Mouse (Mus musculus) gastrocnemius, postnatal 36 days (tissue): ENCODE results near the gene Tpk1. TPM values are rescaled to one million over a fixed set of nuclear protein-coding genes. Genes with fewer than 3 reads are reported as not detected.
"Not testable (repeated sequence)": the region's sequence is repeated elsewhere in the genome, so short reads cannot be mapped to it uniquely, and the experiment has no call there.

Source experiments
- DNase-seq, 2 experiments: peaks; one replicate each; pipeline ENCODE4 v3.0.0; 2022
- intact Hi-C: fragments of 180-260 bp; cut with DNase I; formaldehyde crosslinking; loops from one replicate; pipeline ENCODE4 v1.15.1; 2025
- total RNA-seq, 2 experiments: library from RNA; stranded (reverse); gene quantifications; 2 replicates each; pipeline ENCODE4 v1.2.3; 2021

Gene Tpk1
- total RNA-seq, 2 experiments from 2014 or later = 1.8 to 2.0 TPM

DNA sequence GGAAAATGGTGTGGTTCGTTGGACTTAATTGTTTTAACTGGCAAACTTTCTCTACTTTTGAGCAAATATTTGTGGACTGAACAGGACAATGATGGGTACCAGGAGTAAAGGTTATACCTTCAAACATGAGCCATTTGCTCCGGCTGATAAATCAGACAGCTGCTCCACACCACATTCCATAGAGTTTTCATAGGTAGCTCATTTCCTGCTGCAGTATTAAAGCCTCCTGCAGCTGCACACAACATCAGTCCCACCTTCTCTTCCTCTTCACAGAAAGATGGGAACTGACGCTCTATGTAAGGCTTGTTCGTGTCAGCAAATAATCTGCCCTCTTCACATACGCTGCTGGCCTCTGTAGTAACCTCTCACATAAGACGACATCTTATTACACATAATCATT, 22.4 kb downstream of the Tpk1 start:
- no peak for DNase-seq
- intact Hi-C loops = no loop called here

DNA sequence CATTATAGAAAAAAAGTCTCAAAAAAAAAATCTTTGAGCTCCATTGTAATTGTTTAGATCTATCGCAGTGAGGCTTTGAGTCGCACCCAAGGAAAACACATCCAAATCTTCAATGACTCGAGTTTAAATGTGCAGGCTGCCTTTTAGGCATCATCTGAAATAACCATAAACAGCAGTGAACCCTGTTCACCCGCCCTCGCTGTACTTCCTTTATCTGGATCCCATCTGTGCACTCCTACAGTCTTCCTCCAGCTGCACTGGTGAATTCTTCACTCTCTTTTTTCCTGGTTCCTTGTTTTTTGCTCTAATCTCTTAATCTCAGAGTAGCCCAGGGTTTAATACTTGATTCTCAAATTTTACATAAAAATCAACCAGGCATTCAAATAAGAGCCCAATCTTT, 23.7 kb downstream of the Tpk1 start:
- DNase-seq = no peak
- intact Hi-C loops = no loop called here

DNA sequence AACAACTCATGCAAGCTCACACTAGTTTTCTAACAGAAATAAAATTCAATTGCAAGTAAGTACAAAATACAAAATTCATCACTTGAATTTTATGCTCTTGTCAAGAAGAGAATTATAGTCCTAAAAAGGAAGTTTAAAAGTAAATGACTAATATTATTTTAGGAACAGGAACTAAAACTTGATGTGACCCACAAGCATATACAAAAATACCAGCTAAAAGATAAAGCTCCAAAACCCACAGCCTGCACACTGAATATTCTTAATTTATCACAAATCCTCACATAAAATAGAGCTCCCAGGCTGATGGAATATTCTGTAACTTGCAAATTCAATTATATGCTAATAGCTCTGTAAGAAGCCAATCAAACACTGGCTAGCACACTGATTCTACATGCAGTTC, 25.5 kb downstream of the Tpk1 start:
- intact Hi-C loops = no loop called here

DNA sequence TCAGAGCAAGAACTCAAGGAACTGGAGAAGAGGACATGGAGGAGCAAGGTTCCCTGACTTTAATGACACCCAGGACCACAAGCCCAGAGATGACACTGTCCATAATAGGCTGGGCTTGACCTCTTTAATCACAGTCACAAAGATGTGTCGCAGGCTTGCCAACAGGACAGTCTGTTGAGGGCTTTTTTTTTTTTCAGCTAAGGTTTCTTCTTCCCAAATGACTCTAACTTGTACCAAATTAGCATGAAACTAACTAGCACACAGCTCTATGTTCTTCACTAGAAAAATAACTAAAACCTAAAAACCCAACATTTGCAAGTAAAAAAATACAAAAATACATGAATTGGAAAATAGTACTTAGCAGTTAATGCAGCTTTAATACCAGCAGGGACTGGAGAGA, 27.2 kb downstream of the Tpk1 start:
- intact Hi-C loops = no loop called here
- no peak for DNase-seq

More for the DNA sequence above, 25.5 kb downstream of the Tpk1 start:
- DNase-seq = no peak

DNA sequence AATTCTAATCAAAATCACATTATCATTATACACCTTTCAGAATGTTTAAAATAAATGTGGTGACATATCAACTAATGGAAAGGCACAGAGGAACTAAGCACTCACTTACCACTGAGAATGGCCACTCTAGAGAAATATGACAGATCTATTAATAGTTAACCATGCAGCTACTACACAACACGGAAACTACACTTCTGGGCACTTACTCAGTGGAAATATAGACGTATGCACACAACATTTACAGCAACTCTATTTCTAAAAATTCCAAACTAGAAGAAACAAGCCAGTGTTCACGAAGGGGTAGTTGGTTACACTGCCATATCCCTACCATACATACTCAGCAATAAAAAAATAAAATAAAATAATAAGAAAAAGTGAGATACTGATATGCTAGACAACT, 28.0 kb downstream of the Tpk1 start:
- intact Hi-C loops = no loop called here
- no peak for DNase-seq

DNA sequence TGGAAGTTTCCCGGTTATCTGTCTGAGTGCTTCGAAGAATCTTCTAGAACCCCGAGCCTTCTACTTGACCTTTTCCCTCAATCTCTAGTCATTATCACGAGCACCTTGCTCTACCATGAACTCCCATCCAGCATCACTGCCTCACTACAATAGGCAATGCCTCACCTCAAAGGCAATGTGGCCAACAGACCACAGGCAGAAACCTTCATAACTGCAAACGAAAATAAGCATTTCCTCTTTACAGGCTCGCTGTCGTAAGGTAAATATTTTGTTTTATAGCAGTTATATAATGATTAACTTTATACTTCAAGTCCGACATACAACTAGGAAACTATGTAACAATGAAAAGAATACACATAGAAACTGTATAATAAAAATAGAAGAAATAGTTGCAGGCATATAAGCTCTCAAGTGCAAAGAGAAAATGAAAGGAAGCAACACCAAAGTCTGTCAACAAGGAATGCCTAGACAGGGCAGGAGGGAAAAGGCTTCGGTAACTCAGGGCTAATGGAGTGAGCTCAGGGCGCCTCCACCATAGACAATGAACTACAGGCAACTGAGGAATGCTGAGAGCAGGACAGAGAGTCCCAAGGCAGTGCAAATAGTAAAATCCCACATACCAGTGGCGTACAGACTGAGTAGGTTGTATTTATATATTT, 29.0 kb downstream of the Tpk1 start:
- DNase-seq = no peak
- intact Hi-C loops = no loop called here

DNA sequence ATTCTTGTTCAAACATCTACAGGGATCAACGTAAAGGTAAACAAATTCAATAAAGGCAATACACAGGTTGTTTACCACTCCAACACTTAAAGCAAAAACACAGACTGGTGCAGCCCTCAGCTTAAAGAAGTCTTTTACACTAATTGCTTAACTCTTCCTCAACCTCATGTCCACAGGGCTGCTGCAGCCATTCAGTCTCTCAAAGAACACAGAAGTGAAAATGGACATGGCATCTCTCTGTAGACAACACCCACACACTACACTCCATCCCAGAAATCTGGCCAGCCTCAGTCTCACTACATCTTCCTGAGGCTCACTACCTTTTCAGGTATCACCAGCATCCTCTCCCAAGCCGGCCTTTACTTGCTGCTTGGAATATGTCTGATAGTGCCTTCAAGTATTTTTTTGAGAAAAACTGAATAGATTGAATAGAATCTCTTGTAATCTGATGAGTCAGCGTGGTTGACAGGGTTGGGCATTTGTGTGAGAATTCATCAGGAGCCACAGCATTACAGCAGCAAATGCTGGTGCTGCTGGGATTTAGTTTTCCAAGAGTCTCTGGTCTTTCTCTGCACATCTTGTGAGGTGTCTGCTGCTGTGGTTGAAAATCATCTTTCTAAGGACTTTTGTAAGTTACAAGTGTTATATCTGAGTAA, 32.6 kb downstream of the Tpk1 start:
- DNase-seq = no peak
- intact Hi-C loops = no loop called here

DNA sequence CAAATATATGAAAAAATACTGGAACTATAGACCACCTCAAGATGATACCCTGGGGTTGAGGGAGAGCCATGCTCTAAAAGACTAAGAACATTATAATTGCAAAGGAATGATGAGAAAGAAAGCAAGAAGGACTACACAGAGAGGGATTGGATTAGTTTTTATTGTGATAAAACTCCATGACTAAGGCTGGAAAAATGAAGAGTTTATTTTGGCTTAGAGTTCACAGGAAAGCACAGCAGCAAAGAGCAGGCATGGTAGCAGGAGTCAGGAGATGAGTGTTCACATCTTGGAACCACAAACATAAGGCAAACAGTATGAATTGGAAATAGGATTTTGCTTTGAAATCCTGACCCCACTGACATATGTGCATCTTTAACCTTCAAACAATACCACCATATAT, 33.2 kb downstream of the Tpk1 start:
- DNase-seq = no peak
- intact Hi-C loops = no loop called here

DNA sequence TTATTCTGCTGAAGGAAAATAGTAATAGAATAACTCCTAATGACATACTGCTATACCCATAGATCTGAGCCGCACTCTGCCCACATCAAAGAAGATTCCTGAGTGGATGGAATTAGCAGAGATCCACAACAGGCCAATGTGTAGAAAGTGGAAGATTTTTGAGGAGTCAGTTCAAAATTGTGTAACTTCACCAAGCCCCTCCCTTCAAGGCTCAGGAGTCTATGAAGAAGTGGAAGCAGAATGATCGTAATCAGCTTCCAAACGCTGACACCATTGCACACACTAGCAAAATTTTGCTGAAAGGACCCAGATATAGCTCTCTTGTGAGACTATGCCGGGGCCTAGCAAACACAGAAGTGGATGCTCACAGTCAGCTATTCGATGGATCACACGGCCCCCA, 42.6 kb downstream of the Tpk1 start:
- DNase-seq, intact Hi-C loops: not testable (repeated sequence)

DNA sequence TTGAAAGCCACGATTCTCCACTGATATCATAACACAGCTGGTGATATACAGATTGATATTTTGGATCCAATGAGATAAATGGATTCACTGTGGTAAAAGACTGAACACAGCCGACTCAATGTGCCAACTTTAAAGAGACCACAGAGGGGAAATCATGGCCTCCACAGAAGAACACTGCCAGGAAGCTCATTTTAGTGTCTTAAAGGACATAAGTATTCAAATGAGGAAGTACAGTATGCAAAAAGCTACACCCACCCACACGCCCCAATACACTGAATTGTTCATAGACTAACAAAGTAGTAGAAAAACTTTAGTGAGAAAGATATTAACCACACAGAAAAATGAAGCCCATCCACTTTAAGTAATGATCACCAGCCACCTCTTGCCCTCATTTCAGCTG, 46.8 kb downstream of the Tpk1 start:
- intact Hi-C loops = no loop called here
- DNase-seq = no peak

DNA sequence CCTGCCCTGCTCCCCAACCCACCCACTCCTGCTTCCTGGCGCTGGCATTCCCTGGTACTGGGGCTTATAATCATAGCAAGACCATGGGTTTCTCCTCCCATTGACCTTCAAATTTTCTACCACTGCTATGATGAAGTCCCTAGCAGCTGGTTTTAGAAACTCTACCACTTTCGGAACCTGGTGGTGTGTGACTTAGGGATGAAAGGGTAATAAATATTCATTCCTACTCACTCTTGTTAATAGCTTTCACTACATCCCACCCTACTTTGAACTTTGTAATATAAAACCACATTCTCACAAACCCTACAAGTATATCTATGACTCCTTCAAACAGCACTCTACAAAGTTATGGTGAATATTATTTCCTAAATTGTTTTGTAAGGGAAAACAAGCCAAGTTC, 54.3 kb downstream of the Tpk1 start:
- DNase-seq = no peak
- intact Hi-C loops = no loop called here

DNA sequence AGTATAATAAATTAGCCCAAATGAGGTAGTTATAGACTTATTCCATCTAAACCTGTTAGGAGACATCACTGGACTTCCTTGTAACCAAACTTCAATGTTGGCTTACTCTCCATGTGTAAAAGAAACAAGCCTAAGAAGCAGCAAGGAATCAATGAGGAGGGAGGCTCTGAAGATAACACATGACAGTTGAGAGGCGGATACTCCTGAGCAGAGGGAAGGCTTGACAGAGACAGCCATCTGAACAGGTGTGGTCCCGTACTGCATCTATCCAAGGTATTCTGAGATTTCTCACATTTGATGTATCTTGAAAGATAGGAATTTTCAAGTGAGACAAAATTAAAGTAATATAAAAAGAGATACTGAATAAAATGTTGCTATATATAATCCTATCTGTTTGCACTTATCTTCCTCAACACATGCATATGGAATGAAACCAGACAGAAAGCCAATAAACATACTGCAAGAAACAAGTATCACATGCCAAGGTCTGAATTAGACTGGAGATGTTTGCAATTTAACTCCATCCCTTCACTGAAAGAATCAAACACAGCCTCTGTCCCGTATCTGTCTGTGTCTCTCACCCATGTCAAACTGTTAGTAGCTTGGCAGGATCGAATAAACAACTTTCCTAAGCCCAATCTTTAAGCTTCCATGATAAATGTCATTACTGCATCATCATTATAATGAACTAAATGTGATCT, 75.1 kb downstream of the Tpk1 start:
- intact Hi-C loops = no loop called here
- DNase-seq = no peak

DNA sequence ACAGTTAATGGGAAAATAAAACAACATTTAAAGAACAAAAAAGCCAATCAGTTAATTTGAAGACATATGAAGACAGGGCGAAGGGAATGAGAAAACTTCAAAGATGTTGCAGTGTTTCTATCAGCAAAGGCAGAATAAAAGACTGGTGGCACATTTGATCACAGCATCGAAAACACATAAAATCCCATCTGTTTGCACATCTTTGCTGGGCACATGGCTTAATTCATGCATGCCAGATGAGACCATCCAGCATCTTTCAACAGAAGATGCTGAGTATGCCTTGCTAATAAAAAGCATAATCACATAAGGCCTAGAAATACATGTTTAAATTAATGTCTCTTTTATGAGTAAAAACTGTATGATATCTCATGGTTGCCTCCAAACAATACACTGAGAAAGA, 80.8 kb downstream of the Tpk1 start:
- intact Hi-C loops = no loop called here
- DNase-seq = no peak

DNA sequence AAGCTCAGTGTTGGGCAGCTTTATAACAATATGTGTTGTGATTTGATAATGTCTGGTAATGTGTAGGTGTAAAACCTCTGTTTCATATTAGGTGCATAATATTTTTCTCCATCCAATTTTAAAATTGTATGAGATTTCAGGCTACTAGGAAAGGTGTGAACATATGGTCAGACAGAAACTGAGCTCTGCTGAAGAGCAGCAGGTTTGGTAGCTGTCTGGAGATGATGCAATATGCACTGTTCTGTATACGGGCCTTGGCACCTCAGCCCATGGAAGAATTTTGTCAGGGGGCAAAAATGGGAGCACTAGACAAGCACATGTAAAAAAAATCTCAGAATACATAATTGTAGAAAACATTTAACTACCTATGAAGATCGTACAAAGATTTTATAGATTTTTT, 84.3 kb downstream of the Tpk1 start:
- no peak for DNase-seq
- intact Hi-C loops = no loop called here

DNA sequence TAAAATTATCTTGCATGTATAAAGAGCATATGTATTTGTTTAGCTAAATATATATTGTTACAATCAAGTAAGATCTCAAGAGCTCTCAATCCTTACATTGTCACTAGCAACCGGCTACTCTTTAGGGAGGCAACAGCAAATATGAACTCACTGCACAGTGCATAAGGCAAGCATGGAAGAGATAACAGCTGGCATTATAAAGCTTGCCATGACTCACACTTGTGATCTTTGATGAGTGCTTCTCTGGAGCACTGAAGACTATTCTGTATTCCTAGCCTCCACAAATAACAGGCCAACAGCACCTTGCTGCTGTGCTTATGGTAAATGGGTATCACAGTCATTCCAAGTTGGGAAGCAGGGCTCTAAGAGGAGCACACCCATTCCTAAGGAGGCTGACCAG, 98.2 kb downstream of the Tpk1 start:
- intact Hi-C loops = no loop called here
- no peak for DNase-seq

DNA sequence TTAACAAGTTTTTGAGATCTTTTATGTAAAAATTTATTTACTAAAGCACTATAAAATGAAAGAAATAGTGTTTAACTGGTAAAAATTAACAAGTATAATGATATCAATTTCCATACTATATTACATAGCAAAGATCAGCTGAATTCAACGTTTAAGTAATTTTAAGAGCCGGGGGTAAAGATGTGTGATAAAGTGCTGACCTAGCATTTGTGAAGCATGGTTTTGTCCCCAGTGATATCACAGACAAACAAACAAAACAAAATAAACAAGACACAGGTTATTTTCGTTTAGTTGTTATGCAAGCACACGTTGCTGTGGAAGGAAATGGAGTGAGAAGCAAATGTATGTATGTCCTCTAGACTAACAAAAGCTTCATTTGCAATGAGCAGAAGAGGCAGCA, 103.6 kb downstream of the Tpk1 start:
- no peak for DNase-seq
- intact Hi-C loops = no loop called here

DNA sequence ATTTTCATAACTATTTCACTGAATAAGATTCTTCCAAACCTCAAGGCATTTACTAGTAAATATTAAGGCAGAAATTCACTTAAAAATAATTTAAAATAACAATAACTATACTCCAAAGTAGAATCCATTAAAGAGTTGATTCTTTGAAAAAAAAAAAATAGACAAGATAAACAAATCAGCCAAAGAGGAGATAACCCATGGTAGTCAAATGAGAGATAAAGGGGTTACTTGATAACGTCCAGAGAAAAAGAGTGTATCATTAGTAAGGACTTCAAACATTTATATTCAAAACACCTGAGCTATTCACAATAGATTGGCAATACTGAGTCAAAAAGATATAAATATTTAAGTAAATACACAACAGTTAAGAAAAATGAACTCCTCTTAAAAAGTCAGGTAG, 114.7 kb downstream of the Tpk1 start:
- DNase-seq = no peak
- intact Hi-C loops = no loop called here

DNA sequence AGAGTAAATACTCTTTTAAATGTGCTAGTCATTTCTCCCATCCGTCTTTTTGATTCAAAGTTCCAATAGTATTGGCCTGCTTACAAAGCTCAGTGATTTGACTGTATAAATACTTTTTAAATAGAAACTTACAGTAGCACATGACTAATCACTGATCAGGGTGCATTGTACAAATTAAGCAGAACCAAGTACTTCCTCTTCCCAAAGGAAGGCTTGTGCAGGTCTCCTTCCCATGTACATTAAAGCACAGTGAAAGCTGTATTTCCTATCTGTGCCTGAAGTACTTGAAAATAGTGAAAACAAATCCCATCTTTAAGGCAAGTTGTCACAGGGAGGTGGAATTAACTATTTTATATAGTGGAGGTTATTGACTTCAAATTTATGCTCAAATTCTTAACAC, 119.5 kb downstream of the Tpk1 start:
- DNase-seq = no peak
- intact Hi-C loops = no loop called here

DNA sequence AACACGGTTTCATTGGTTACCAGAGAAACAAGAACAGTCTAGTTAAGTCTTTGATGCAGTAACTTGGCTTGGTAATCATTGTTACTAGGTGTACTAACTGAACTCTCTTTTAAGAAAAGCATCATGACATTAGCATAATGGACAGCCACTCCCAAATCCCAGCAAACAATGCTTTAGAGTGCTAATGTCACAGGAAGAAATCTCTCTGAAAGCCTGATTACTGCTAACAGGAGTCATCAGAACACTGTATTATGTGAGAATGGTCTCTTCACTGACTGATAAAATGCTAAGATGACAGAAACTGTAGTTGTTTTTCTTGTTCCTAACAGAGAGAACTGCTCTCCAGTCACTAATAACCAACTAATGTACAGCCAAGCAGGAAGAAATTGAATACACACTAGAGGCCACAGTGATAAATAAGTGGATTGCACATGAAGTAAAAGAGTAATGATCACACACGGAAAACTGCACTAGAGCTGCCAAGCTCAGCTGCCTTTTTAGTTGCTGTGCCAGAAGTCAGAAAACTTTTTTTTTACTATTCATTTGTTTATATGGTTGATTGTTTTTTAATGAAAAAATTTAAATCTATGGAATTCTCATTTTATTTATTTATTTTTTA, 128.7 kb downstream of the Tpk1 start:
- DNase-seq = no peak
- intact Hi-C loops = no loop called here

DNA sequence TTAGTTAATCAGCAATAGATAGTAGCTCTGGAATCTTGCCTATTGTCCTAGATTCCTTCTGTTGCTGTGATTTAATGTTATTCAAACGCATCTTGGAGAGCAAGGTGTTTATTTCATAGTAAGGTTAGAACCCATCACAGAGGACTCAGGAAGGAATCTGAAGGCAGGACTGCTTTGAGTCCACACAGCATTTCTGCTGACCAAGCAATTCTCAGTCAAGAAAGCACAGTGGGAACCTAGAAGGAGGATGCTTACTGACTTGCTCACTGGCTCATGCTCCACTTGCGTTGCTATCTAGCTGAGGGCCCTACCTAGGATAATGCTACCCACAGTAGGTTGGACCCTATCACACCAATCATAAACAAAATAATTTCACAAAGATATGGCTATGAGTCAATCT, 130.6 kb downstream of the Tpk1 start:
- intact Hi-C loops = no loop called here
- DNase-seq = no peak

DNA sequence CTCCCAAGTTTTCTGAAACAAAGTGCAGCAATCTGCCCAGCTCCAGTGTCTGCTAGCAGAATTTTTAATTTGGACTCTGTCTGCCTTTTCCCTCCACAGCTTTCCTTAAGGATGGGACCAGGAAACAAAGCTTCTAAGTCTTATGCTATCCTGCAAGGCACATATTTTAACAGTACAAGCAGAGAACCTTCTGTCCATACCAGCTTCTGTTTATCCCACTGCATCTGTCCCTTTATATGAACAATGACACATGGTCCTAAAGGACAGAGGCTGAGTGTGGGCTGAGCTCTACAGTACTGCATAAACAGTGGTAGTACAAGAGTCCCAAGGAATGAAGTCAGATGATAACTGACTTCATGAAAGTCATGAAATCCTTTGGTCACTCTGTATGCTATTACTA, 132.8 kb downstream of the Tpk1 start:
- intact Hi-C loops = no loop called here

DNA sequence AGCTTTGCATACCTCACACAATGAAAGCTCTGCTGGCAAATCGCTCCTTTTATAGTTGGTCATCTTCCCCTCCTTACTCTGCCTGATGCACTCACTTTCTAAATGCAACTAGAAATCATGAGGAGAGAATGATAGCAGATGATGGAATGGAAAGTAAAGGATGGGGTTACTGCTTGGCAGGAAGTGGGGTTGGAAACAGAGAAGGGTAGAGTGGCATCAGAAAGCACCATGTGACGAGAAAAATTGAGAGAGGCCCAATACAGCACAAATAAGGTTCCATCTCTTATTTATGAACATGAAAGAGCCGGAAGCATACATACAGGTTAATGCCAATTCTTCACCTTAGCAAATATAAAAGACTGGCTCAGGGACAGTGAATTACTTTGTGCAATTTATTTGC, 133.3 kb downstream of the Tpk1 start:
- intact Hi-C loops = no loop called here
- no peak for DNase-seq

More for the DNA sequence above, 132.8 kb downstream of the Tpk1 start:
- DNase-seq = no peak
